Mouse (Mus musculus) thymus, postnatal 4 days (tissue): ENCODE data around the gene Dgkb.
A peak's percentile ranks its signal among the peaks of the same experiment; 100 is the strongest.

ENCODE experiments used
- DNase-seq: peaks from one replicate; pipeline ENCODE4 v3.0.0; 2021

Gene Dgkb

GRCm38 (mm10) chr12:38017674-38018073 is 200.1 kb downstream of the Dgkb start:
- DNase-seq: no peak

- DNase-seq: no peak
These were observed 229.7 kb downstream of the Dgkb start for GRCm38 (mm10) chr12:38047256-38047655.

- no peak for DNase-seq
These were observed 270.7 kb downstream of the Dgkb start for GRCm38 (mm10) chr12:38088224-38088623.

- no peak for DNase-seq
These were observed 294.4 kb downstream of the Dgkb start for GRCm38 (mm10) chr12:38111928-38112327.

DNA sequence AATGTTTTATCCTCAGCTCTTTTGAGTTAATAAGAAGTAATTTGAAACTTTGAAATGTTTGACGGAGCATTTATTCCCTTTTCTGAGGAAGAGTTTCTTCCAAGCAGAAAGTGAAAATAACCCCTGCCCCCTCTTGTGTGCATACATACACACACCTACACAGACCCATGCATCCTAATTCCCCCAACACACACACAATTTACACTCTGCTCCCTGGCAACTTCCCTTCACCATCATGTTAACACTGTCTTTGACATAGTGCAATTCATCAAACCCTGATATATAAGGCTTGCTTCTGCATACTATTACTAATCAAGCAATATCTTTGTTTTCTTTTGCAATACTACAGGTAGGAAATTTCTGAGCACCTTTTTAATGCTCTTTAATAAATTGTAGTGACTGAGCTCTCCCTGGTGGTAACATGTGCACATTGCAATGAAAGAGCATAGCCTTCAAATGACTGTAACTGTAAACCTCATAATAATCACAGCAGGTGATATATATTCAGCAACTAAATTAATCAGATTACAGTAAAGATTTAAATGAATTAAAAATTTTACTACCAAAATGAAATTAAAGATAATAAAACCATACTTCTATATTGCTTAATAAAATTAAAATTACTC is 297.6 kb downstream of the Dgkb start:
- no peak for DNase-seq

GRCm38 (mm10) chr12:38123524-38123923 is 306.0 kb downstream of the Dgkb start:
- DNase-seq: no peak

DNA sequence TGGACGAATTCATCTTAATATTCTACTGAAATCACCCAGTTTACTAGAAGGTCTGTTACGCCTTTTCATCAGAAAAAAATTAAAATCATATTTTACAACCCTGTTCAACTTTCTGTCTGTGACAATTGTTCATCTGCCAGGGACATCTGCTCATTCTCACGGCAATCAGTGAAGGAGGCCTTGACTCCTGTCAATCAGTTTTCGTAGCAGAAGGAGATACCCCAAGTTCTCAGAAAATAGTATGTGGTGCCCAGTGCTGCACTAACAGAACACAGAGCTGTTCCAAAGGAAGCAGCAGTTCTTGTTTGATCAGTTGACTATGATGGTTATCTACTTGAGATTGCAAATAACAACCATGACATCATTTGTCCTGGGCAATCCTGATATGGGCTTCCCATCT is 307.8 kb downstream of the Dgkb start:
- no peak for DNase-seq

DNA sequence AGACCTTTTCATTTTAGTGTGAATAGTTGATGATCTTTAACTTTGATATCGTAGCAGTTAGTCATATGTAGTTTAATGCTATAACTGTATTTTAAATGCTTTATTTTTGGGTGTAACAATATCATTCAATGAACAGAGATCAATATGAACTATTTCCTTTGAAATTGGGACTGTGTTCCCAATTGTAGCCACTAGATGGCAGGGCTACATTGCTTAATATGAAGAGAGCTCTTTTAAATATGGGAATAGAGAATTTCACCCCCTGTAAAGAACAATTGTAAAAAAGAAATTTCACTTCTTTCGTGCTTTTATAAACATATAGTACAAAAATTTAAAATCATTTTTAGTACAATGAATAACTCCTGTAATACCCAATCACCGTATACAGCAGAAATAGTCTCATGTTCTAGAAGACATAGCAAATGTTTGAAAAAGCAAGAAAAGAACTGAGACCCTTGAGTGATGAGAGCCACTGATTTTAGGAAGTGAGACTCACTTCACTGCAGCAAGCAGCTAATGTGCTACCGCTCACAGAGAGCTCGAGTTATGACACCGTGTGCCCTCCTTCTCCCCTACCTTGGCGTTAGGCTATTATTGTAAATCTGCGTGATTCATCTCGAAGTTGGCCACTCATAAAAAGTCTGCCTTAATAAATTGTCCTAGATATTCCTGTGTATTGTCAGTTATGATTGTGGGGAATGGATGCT is 312.8 kb downstream of the Dgkb start:
- DNase-seq: peak; percentile 7

- no peak for DNase-seq
These were observed 318.9 kb downstream of the Dgkb start for GRCm38 (mm10) chr12:38136379-38136778.

DNA sequence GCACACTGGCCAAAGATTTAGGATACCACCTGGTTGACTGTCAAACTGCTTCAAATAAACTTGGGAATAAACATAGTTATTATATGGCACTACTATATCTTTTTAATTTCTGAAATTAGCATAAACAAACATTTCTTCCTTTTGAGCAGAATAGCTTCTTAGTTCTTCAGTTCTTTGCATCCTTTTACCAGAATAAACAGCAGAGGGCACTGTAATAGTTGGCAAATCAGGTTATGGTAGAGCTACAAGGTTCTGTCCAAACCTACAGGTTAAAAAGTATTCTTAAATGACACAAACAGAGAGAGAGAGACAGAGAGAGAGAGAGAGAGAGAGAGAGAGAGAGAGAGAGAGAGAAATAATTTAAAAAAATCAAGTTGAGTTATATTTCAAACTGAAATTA is 322.5 kb downstream of the Dgkb start:
- DNase-seq: no peak

DNA sequence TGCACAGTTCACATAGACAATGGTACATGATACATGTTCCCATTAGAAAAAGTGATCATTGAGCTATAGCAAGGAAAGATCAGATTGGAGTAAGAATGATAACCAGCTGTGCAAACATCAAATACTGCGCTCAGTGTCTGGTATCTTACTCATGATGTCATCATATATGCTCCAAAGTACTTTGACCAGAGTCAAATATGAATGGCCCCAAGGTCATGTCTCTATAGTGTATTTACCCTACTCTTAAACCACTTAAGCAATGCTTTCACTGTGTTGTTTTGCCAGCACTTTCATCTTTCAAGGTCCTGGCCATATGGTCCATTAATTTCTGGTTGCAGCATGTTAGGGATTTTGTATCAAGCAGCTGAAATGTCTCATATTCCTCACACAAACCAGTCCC is 415.1 kb downstream of the Dgkb start:
- DNase-seq: no peak

DNA sequence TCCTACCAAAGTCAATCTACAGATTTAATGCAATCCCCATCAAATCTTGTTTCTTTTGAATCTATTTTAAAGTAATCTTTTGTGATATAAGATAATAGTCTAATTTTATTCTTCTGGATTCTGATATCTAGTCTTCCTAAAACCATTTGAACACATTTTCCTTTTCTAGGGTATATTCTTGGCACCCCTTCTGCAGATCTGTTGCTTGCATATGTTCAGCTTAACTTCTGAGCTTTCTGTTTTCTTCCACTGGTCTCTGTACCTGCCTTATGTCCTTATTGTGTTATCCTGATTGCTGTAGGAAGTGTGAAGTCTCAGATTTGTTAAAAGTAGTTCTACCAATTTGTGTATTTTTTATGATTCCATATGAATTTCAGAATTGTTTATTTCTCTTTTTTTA is 451.3 kb downstream of the Dgkb start:
- DNase-seq: no peak

- DNase-seq: no peak
These were observed 484.0 kb downstream of the Dgkb start for GRCm38 (mm10) chr12:38301497-38301896.

DNA sequence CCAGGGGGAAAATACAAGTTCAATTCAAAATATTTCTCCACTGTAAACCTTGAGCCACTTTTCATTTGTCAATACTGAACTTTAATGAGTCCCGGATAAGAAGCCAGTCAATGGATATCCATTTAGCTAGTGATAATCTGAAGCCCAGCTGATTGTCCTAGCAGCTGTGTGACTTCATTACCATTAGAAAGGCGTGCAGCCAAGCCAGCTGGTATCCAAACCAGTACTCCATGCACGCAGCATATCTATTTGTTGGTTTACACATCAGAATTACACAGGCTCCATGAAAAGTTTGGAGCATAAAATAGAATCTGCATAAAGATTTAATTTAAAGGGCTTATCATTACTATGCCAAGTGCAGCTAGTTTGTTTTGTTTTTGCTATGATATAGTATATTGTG is 486.3 kb downstream of the Dgkb start:
- DNase-seq: no peak

- no peak for DNase-seq
These were observed 486.7 kb downstream of the Dgkb start for GRCm38 (mm10) chr12:38304245-38304644.

DNA sequence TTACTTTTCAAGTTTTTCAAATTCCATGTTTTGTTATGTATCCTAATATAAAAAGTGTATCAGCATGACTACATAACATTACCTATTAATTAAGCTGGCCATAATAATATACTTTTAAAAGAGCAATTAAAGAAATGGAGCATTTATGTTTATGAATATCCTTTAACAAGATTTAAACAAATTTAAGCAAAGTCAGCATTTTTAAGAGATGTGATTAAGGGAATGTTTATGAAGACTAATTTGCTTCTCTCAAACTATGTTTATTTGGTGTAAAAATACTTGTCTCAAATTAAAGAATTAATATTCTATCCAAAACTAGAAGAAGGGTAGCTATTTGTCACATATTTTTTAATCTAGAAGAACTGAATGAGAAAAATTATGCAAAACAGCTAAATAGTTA is 492.4 kb downstream of the Dgkb start:
- DNase-seq: no peak

GRCm38 (mm10) chr12:38327729-38328271 is 510.3 kb downstream of the Dgkb start:
- DNase-seq: no peak

DNA sequence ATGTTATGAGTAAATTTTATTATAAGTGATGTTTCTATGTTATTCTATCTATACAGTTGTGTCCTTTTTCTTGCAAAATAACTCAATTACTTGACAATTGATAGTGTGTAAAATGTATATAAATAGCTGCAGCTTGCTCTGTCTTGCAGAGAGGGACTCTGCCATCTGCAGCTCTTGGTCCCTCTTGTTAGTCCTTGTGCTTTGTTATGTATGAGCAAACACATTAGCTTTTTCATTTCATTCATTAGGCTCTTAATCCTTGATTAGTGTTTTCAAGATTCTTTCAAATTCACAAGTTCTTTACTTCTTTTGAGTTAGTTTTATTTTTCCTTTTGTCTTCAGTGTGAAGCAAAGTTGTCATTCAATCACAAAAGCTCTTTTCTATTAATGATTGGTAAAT is 511.3 kb downstream of the Dgkb start:
- DNase-seq: no peak

DNA sequence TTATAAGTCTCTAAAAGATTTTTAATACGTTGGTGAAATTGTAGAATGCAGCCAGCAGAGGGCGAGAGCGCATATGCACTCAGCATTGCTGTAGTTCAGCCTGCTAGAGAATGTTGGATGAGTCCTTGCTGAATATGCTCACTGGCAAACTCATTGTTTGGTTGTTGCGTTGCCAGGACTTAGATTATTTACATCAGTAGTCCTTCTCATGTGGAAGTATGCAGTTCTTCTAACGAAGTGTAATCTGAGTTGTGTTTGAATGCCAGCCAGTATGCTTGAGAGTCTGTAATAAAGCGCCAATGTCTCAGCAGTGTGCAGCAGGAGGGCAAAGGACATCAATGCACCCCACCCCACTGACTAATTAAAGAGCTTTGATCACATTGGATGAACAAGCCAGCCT is 525.1 kb downstream of the Dgkb start:
- DNase-seq: peak; percentile 42

DNA sequence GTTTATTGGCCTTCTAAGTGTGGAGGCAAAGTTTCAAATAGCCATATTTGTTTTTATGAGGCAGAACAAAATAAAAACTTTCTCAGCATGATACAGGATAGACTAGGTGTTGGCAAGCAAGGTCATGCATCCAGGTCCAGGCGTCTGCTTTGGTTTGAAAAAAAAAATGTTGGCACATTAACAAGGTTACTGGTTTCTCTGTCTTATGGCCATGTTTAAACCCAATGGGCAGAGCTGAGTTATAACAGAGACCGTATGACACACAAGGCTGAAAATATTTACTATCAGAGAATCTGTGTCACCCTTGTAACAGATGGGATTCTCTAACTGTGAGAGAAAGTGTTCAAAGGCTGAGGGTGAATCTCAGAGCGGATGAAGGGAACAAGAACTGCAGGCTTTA is 535.0 kb downstream of the Dgkb start:
- no peak for DNase-seq

DNA sequence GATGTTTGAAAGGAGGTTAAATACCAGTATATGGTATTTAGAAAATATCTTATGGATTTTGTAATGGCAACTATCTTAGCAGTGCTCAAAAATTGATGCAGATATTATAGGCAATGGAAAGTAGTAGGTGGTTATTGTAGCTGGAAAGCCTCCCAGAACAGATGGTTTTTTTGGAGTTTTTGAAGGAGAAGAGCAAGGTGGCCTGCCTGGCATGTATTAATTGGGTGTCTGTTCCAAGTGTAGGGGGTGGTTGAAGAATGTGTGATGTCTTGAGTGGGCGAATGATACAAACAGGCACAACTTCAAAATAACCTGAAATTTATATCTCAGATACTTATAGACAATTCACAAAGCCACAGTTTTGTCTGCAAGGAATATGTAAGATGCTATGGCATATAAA is 538.9 kb downstream of the Dgkb start:
- no peak for DNase-seq

GRCm38 (mm10) chr12:38361491-38361890 is 544.0 kb downstream of the Dgkb start:
- DNase-seq: no peak

- DNase-seq: no peak
These were observed 554.1 kb downstream of the Dgkb start for GRCm38 (mm10) chr12:38371597-38371996.

- no peak for DNase-seq
These were observed 556.6 kb downstream of the Dgkb start for GRCm38 (mm10) chr12:38374159-38374558.

DNA sequence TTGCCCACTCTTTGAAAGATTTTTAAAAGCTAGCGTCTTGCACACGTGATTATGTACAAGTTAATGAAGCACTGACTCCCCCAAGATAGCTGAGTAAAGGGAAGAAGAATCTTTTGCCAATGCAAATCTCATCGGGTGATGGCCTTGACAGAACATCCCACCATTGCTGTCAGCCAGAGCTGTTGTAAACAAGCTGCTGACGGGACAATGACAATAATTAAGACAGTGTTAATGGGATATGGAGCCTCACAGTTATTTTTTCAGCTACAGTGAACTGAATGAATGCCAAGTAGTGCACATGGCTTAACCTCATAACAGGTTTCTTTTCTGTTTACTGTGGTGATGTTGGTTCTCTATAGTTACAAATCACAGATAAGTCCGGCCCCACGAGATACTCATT is 568.4 kb downstream of the Dgkb start:
- DNase-seq: no peak
